In genomic region chr15:100881385-100881784, GRCm38 (mm10) we compare ENCODE assay signal across 26 mouse cellular contexts. TPM values are rescaled to one million over a fixed set of nuclear protein-coding genes. Genes with fewer than 3 reads are reported as not detected.
"Had no signal": no experiment of that assay in that cellular context is flagged by ENCODE, and none has a peak within 500 bp of the region (broad histone marks: within the 10 kb centered on the region; RNA-seq: fewer than 3 reads in every experiment).

No protein-coding gene starts in this region.

- H3K27me3 ChIP-seq: hindbrain, embryonic 13.5 days; hindbrain, embryonic 15.5 days; limb, embryonic 15.5 days had no signal

- H3K4me1 ChIP-seq: heart, embryonic 10.5 days; heart, embryonic 13.5 days; heart, embryonic 15.5 days; kidney, embryonic 15.5 days; limb, embryonic 15.5 days; liver, embryonic 12.5 days had no signal

- DNase-seq: gastrocnemius, postnatal 14 days; gastrocnemius, postnatal 36 days; heart, adult 18-20 months; heart, postnatal 14 days; heart, postnatal 36 days; kidney, adult 11 months; kidney, adult 2 months; kidney, adult 9 months; kidney, postnatal 14 days; kidney, postnatal 36 days; layer of hippocampus, postnatal 36 days; left cerebral cortex, postnatal 4 days had no signal

- H3K36me3 ChIP-seq: heart, embryonic 10.5 days; heart, embryonic 13.5 days; heart, embryonic 15.5 days; hindbrain, embryonic 13.5 days; hindbrain, embryonic 15.5 days; kidney, embryonic 15.5 days; limb, embryonic 13.5 days; limb, embryonic 15.5 days; liver, embryonic 12.5 days had no signal

- H3K9ac ChIP-seq: heart, embryonic 13.5 days; heart, embryonic 15.5 days; hindbrain, embryonic 15.5 days; kidney, embryonic 15.5 days; limb, embryonic 13.5 days; limb, embryonic 15.5 days; liver, embryonic 12.5 days; liver, embryonic 14.5 days had no signal

- H3K4me2 ChIP-seq: heart, embryonic 13.5 days; heart, embryonic 15.5 days; hindbrain, embryonic 13.5 days; hindbrain, embryonic 15.5 days; kidney, embryonic 15.5 days; limb, embryonic 13.5 days; limb, embryonic 15.5 days; liver, embryonic 12.5 days had no signal

- ATAC-seq: hindbrain, postnatal 0 days; intestine, embryonic 16.5 days; liver, embryonic 12.5 days had no signal

- H3K9me3 ChIP-seq: heart, embryonic 10.5 days; heart, embryonic 13.5 days; heart, embryonic 15.5 days; hindbrain, embryonic 15.5 days; kidney, embryonic 15.5 days; limb, embryonic 13.5 days; limb, embryonic 15.5 days; liver, embryonic 12.5 days had no signal

- H3K4me3 ChIP-seq: heart, embryonic 10.5 days; heart, embryonic 13.5 days; heart, embryonic 15.5 days; hindbrain, embryonic 13.5 days; hindbrain, embryonic 15.5 days; kidney, embryonic 15.5 days; limb, embryonic 13.5 days; limb, embryonic 15.5 days; liver, embryonic 12.5 days had no signal

- H3K27ac ChIP-seq: heart, embryonic 10.5 days; heart, embryonic 13.5 days; heart, embryonic 15.5 days; hindbrain, embryonic 13.5 days; hindbrain, embryonic 15.5 days; hindbrain, postnatal 0 days; kidney, embryonic 15.5 days; kidney, postnatal 0 days; limb, embryonic 13.5 days; limb, embryonic 15.5 days; liver, embryonic 12.5 days; liver, embryonic 14.5 days had no signal

RNA-seq across cellular contexts. Expression of gene Scn8a, which starts 11.7 kb away (rescaled TPM):
- total RNA-seq: heart, adult 18-20 months; hematopoietic stem cell, adult 5-6 weeks had no signal
